Mouse (Mus musculus) frontal cortex, postnatal 14 days (tissue): Measurements from ENCODE around the gene Abi3.

Experiments
- DNase-seq, 2 experiments: peaks; one replicate each; pipeline ENCODE4 v3.0.0; 2022; ENCODE audit warnings: low spot score in 2 of 2

Abi3 gene

GRCm38 (mm10) chr11:95785675-95786074 lies 56.6 kb downstream of the Abi3 start:
- DNase-seq, result no peak

GRCm38 (mm10) chr11:95783958-95784357 lies 58.3 kb downstream of the Abi3 start:
- DNase-seq, result no peak

- DNase-seq, result no peak
Observed at GRCm38 (mm10) chr11:95783457-95783856, 58.8 kb downstream of the Abi3 start.

- DNase-seq, result no peak
Observed at GRCm38 (mm10) chr11:95781557-95781956, 60.7 kb downstream of the Abi3 start.

- no peak for DNase-seq
Observed at GRCm38 (mm10) chr11:95780480-95780879, 61.8 kb downstream of the Abi3 start.
